Mouse (Mus musculus) G1E (cell line): ENCODE results near the gene Robo2.

Experiments used
- CTCF ChIP-seq: IDR thresholded peaks from 2 replicates; pipeline ENCODE4 v1.5.1; 2012; ENCODE audit warnings: low read depth, low read length, inconsistent platforms, mixed read lengths
- GATA1 ChIP-seq: IDR thresholded peaks from 2 replicates; pipeline ENCODE4 v1.6.1; 2012; ENCODE audit warnings: borderline replicate concordance, low read length, inconsistent platforms, mixed read lengths
- GATA2 ChIP-seq: IDR thresholded peaks from 2 replicates; pipeline ENCODE4 v1.6.1; 2012; ENCODE audit warnings: low read depth, low read length, inconsistent platforms, borderline replicate concordance
- POLR2AphosphoS5 ChIP-seq: IDR thresholded peaks from 2 replicates; pipeline ENCODE4 v1.6.1; 2012; ENCODE audit warnings: low read depth, low read length, inconsistent platforms; ENCODE audit not compliant: insufficient replicate concordance
- TAL1 ChIP-seq: conservative IDR thresholded peaks from 2 replicates; pipeline ENCODE4 v1.6.1; 2012; ENCODE audit warnings: low read depth, low read length, inconsistent platforms, mixed read lengths

GRCm38 (mm10) chr16:74241534-74241933, 170.1 kb downstream of the Robo2 start:
- TF ChIP-seq CTCF (no peak), GATA2 (no peak), GATA1 (no peak), TAL1 (no peak), POLR2AphosphoS5 (no peak)
